Mouse (Mus musculus): ENCODE measurements around the gene Srrd. TPM values are rescaled to one million over a fixed set of nuclear protein-coding genes. Genes with fewer than 3 reads are reported as not detected.

Srrd gene
- polyA plus RNA-seq, 1 experiment from 2014 or later, result 19.3 TPM

DNA sequence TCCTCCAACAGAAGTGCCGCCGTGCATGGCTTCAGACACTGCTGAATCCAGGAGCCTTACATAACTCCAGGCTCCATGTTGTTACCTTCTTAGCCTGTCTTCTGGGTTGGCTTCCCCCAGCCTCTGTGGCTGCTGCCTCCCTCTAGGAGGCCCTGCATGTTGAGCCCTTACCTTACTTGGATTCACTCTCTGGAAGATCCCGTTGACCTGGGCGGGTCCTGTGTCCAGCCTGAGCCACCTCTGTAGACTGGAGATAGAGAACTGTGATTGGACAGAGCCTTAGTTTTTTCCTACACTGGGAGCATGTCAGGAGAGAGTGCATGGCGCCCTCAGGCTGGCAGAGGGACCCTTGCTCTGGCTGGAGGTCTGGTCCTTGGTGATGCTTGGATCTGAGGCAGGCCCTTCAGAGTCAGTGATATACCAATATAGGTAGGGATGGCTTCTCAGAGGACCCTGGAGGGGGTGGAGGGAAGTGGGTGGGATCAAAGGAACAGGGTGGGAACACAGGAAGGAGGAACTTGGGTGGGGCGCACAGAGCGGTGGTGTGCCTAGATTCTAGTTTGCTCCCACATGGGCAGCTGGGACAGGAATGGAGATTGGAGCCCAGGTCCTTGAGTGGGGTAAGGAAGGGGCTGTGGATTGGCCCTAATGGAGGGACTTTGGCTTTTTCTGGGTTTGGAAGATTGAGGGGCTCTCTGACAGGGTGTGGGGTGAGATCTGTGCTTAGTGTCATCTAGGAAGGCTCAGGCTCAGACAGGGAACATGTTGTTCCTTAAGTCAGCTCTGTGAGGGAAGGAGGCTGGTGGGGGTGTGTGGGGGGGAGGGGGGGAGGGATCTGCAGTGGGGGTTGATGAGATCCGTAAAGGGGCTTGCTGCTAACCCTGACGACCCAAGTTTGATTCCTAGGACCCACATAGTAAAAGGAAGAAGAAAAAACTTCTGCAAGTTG, 54.4 kb downstream of the Srrd start:
- 68% methylated on average over 9 of the region's 9 CpGs for WGBS
- H3K27ac ChIP-seq (replicated peaks), result 0 out of 2 replicates have a peak overlapping the region, but pooled peaks have one; percentile 49

DNA sequence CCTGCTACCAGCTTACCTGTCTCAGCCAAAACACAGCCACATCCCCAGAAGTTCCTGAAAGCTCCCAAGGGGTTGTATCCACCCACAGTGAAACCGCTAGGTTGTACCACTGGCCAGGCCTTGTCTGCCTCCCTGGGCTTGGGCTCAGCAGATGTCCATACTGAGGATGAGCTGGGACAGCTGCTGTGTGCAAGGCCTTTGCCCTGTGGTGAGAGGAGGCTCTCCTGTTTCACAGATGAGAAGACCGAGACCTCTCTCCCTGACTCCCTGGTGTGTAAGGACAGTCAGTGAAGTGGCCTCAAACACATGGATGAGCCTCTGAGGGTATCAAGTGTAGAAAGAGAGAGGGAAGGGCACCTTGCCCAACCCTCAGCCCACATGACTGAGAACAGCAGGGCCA, 55.2 kb downstream of the Srrd start:
- ATAC-seq (ENCODE audit: low FRiP score, low TSS enrichment) (no peak), DNase-seq (ENCODE audit: low spot score) (no peak)
- Histone ChIP-seq H3K9me3 (ENCODE audit: control insufficient read depth, low read length) (no peaks in the 10 kb centered on the region), H3K4me3 (ENCODE audit: low read depth, low read length) (no peak overlapping the region), H3K36me3 (ENCODE audit: control insufficient read depth, insufficient read depth, low read length) (no peaks in the 10 kb centered on the region), H3K4me1 (replicated peaks; ENCODE audit: control insufficient read depth, insufficient read depth) (peaks cover 4% of the 10 kb centered on the region), H3K4me2 (replicated peaks; ENCODE audit: low read depth) (no peak overlapping the region), H3K9ac (ENCODE audit: low read length) (no peak overlapping the region), H3K27me3 (ENCODE audit: control insufficient read depth, insufficient read depth, low read length) (no peaks in the 10 kb centered on the region), H3K27ac (replicated peaks) (no peak overlapping the region)
- TF ChIP-seq CTCF (IDR thresholded peaks at IDR 0.05; ENCODE audit: low read depth), result no peak
- TF ChIP-seq EP300 (optimal IDR thresholded peaks at IDR 0.05), result no peak
- WGBS, result 78% methylated on average over 2 of the region's 2 CpGs

More for the DNA sequence above, 54.4 kb downstream of the Srrd start:
- Histone ChIP-seq H3K4me3 (ENCODE audit: low read depth, low read length) (no peak overlapping the region), H3K9ac (ENCODE audit: low read length) (0 out of 2 replicates have a peak overlapping the region, but pooled peaks have one; percentile 18), H3K4me1 (replicated peaks; ENCODE audit: control insufficient read depth, insufficient read depth) (peaks cover 4% of the 10 kb centered on the region), H3K9me3 (ENCODE audit: control insufficient read depth, low read length) (no peaks in the 10 kb centered on the region), H3K27me3 (ENCODE audit: control insufficient read depth, insufficient read depth, low read length) (no peaks in the 10 kb centered on the region), H3K36me3 (ENCODE audit: control insufficient read depth, insufficient read depth, low read length) (no peaks in the 10 kb centered on the region), H3K4me2 (replicated peaks; ENCODE audit: low read depth) (no peak overlapping the region)
- DNase-seq (ENCODE audit: low spot score) (no peak), ATAC-seq (ENCODE audit: low FRiP score, low TSS enrichment) (peak; percentile 34; the same call in 1 of the 2 replicates)
- TF ChIP-seq EP300 (optimal IDR thresholded peaks at IDR 0.05) (no peak), CTCF (IDR thresholded peaks at IDR 0.05; ENCODE audit: low read depth) (0 out of 2 replicates have a peak, but pooled peaks have one; percentile 20)

Other genes starting within 250 kb of the Srrd start
- 1.9 and 2.2 TPM in 2 replicates for gene Cryba4, start 90.5 kb downstream of the Srrd start, polyA plus RNA-seq (2015; fragmentation: Nextera tagmentation; extraction: Ambion mirVana)
- 1.7 and 2.0 TPM in 2 replicates for gene Crybb1, start 87.2 kb downstream of the Srrd start, polyA plus RNA-seq (2015; fragmentation: Nextera tagmentation; extraction: Ambion mirVana)
- gene Tpst2, start 66.3 kb downstream of the Srrd start, polyA plus RNA-seq (2015; fragmentation: Nextera tagmentation; extraction: Ambion mirVana), result 29.2 and 30.2 TPM in 2 replicates
- gene Tfip11, start 16.7 kb downstream of the Srrd start, polyA plus RNA-seq (2015; fragmentation: Nextera tagmentation; extraction: Ambion mirVana), result 12.4 and 12.9 TPM in 2 replicates
- 15.2 and 15.3 TPM in 2 replicates for gene Hps4, start within 50 bp of the Srrd start, polyA plus RNA-seq (2015; fragmentation: Nextera tagmentation; extraction: Ambion mirVana)
- 0.08 and 0.13 TPM in 2 replicates for gene Gm6583, start 13.0 kb upstream of the Srrd start, polyA plus RNA-seq (2015; fragmentation: Nextera tagmentation; extraction: Ambion mirVana)
- 4.4 and 4.6 TPM in 2 replicates for gene Asphd2, start 51.8 kb upstream of the Srrd start, polyA plus RNA-seq (2015; fragmentation: Nextera tagmentation; extraction: Ambion mirVana)
- 0.05 TPM in 1 of 2 replicates, not detected in the other for gene Gm6588, start 106.4 kb upstream of the Srrd start, polyA plus RNA-seq (2015; fragmentation: Nextera tagmentation; extraction: Ambion mirVana)
- gene Sez6l, start 234.1 kb upstream of the Srrd start, polyA plus RNA-seq (2015; fragmentation: Nextera tagmentation; extraction: Ambion mirVana), result 0.42 and 0.47 TPM in 2 replicates

Data from stomach, postnatal 0 days (tissue).